Mouse (Mus musculus) heart, embryonic 12.5 days (tissue): ENCODE data around the gene Ccl9. TPM values are rescaled to one million over a fixed set of nuclear protein-coding genes. Genes with fewer than 3 reads are reported as not detected.

Experiments
- ATAC-seq: fragments of 200-750 bp; cut with Nextera tagmentation; 2 replicates; pipeline ENCODE4 v1.8.0; 2017; ENCODE audit warnings: moderate TSS enrichment, moderate library complexity; ENCODE audit not compliant: insufficient number of reproducible peaks, low FRiP score
- H3K27ac ChIP-seq: fragments of 300-500 bp; sonication (generic); 2 replicates; pipeline ENCODE4 v1.5.1; 2016; ENCODE audit warnings: mild to moderate bottlenecking, moderate library complexity; ENCODE audit not compliant: poor library complexity, severe bottlenecking
- H3K27me3 ChIP-seq: fragments of 300-500 bp; sonication (generic); replicated peaks from 2 replicates; pipeline ENCODE4 v1.6.1; 2016; ENCODE audit warnings: mild to moderate bottlenecking, moderate library complexity
- H3K36me3 ChIP-seq: fragments of 300-500 bp; sonication (generic); 2 replicates; pipeline ENCODE4 v1.6.1; 2016; ENCODE audit warnings: mild to moderate bottlenecking, moderate library complexity
- H3K4me1 ChIP-seq: fragments of 300-500 bp; sonication (generic); replicated peaks from 2 replicates; pipeline ENCODE4 v1.6.1; 2016; ENCODE audit warnings: mild to moderate bottlenecking
- H3K4me2 ChIP-seq: fragments of 300-500 bp; sonication (generic); 2 replicates; pipeline ENCODE4 v1.6.1; 2016; ENCODE audit warnings: mild to moderate bottlenecking, moderate library complexity
- H3K4me3 ChIP-seq: fragments of 300-500 bp; sonication (generic); 2 replicates; pipeline ENCODE4 v1.5.1; 2016; ENCODE audit warnings: mild to moderate bottlenecking
- H3K9ac ChIP-seq: fragments of 300-500 bp; sonication (generic); 2 replicates; pipeline ENCODE4 v1.6.1; 2016; ENCODE audit warnings: mild to moderate bottlenecking, moderate library complexity
- H3K9me3 ChIP-seq: fragments of 300-500 bp; sonication (generic); replicated peaks from 2 replicates; pipeline ENCODE4 v1.6.1; 2016; ENCODE audit warnings: mild to moderate bottlenecking, moderate library complexity
- WGBS: fragments of 180-500 bp; shearing (Covaris S2); methylation state at CpG from one replicate; pipeline ENCODE4 v1.1.7; 2016; 5-methylcytosine and 5-hydroxymethylcytosine counted together
- polyA plus RNA-seq: library from polyadenylated mRNA; unstranded; fragments of >200 nt; fragmentation: Nextera tagmentation; extraction: Ambion mirVana; gene quantifications from 2 replicates; pipeline ENCODE4 v1.2.1, GENCODE M21; 2016

Ccl9 gene
- polyA plus RNA-seq, 1 experiment from 2014 or later: 0.66 TPM

GRCm38 (mm10) chr11:83598207-83598837 lies 19.9 kb upstream of the Ccl9 start:
- ATAC-seq: no peak
- Histone ChIP-seq H3K9me3 (no peaks in the 10 kb centered on the region), H3K4me1 (no peaks in the 10 kb centered on the region), H3K4me3 (no peak overlapping the region), H3K27ac (no peak overlapping the region), H3K36me3 (no peaks in the 10 kb centered on the region), H3K27me3 (no peaks in the 10 kb centered on the region), H3K4me2 (no peak overlapping the region), H3K9ac (no peak overlapping the region)
- 80% methylated on average over 3 of the region's 3 CpGs for WGBS

- Histone ChIP-seq H3K9ac (no peak overlapping the region), H3K27ac (no peak overlapping the region), H3K4me1 (no peaks in the 10 kb centered on the region), H3K27me3 (no peaks in the 10 kb centered on the region), H3K36me3 (no peaks in the 10 kb centered on the region), H3K9me3 (no peaks in the 10 kb centered on the region), H3K4me3 (no peak overlapping the region), H3K4me2 (no peak overlapping the region)
- 85% methylated on average over 7 of the region's 7 CpGs for WGBS
- no peak for ATAC-seq
Observed at GRCm38 (mm10) chr11:83597796-83598195, 19.4 kb upstream of the Ccl9 start.

DNA sequence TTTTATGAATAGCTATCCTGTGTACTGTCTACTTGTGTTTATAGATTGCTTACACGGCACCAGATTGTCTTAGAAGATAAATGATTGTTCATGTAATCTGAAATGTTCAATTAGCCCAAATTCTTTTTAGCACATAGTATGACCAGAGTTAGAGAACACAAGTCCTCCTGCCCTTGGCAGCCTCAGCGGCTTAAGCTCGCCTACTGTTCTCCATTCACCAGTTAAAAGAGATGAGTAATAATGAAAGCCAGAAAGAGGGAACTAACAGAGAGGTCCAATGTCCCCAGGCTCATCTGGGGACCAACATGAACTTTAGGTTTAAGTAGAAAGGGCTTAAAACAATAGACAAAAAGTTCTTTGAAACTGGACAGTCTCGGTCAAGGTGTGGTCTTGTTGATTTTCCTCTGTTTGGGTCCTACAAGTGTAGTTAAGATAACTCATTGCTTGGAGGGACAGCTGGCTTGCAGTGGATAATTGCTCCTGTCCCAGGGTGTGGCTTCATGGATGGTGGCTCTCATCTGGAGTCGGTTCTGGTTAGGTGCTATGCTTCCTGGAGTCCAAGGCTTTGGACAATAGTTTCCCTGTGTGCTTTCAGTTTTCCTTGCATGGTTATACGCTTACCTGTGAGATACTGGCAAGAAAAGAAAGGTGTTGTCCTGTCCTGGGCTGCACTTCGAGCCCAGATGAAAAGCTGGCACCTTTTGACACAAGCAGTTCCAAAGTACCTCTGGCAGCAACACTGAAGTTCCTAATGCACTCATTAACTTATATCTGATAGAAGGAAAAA lies 17.4 kb upstream of the Ccl9 start:
- 80% methylated on average over 7 of the region's 7 CpGs for WGBS
- Histone ChIP-seq H3K9me3 (no peaks in the 10 kb centered on the region), H3K4me2 (no peak overlapping the region), H3K4me1 (no peaks in the 10 kb centered on the region), H3K9ac (no peak overlapping the region), H3K36me3 (no peaks in the 10 kb centered on the region), H3K27ac (no peak overlapping the region), H3K4me3 (no peak overlapping the region), H3K27me3 (no peaks in the 10 kb centered on the region)
- ATAC-seq: no peak

DNA sequence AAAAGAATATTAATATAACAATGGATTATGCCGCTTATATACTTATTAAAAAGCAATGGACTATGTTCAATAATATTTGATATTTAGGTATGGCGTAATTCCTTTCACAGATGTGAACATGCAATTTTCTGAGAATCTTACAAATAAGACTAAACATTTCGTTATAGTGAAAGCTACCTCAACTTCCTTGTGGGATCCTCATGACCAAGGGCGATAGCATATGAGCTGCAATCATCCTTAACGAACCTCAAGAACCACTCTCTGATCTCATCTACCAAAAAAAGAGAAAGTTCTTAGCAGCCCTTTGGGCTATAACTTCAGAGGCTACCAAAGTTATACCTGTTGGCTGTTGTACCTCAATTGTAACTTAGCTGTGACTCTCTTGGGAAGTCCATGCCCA lies 15.0 kb upstream of the Ccl9 start:
- H3K9me3 ChIP-seq: no peaks in the 10 kb centered on the region
- no peak overlapping the region for H3K4me3 ChIP-seq
- H3K36me3 ChIP-seq: no peaks in the 10 kb centered on the region
- H3K27ac ChIP-seq: no peak overlapping the region
- WGBS: 79% methylated on average over 5 of the region's 5 CpGs
- no peak overlapping the region for H3K4me2 ChIP-seq
- no peak for ATAC-seq
- 0 out of 2 replicates have a peak, but pooled peaks cover 3% of the 10 kb centered on the region for H3K27me3 ChIP-seq
- no peaks in the 10 kb centered on the region for H3K4me1 ChIP-seq
- no peak overlapping the region for H3K9ac ChIP-seq

GRCm38 (mm10) chr11:83592853-83593252 lies 14.4 kb upstream of the Ccl9 start, which contains the start of gene Ccl6:
Ccl6 (minus strand) TSS chr11:83593087.
- H3K27ac ChIP-seq: no peak within 1 kb of the TSS
- WGBS: 44% methylated on average over 2 of the region's 2 CpGs
- ATAC-seq: no peak
- H3K9ac ChIP-seq: no peak within 1 kb of the TSS
- no peak within 1 kb of the TSS for H3K4me2 ChIP-seq
- H3K36me3 ChIP-seq: no peaks in the 10 kb centered on the region
- H3K27me3 ChIP-seq: 0 out of 2 replicates have a peak, but pooled peaks cover 3% of the 10 kb centered on the region
- H3K9me3 ChIP-seq: no peaks in the 10 kb centered on the region
- no peaks in the 10 kb centered on the region for H3K4me1 ChIP-seq
- no peak within 1 kb of the TSS for H3K4me3 ChIP-seq

- 58% methylated on average over 2 of the region's 2 CpGs for WGBS
- H3K27me3 ChIP-seq: 0 out of 2 replicates have a peak, but pooled peaks cover under 1% of the 10 kb centered on the region
- H3K27ac ChIP-seq: no peak overlapping the region
- H3K9me3 ChIP-seq: no peaks in the 10 kb centered on the region
- no peak for ATAC-seq
- H3K4me1 ChIP-seq: no peaks in the 10 kb centered on the region
- H3K9ac ChIP-seq: no peak overlapping the region
- H3K4me2 ChIP-seq: no peak overlapping the region
- H3K4me3 ChIP-seq: no peak overlapping the region
- H3K36me3 ChIP-seq: no peaks in the 10 kb centered on the region
Observed at GRCm38 (mm10) chr11:83584232-83584631, 5.8 kb upstream of the Ccl9 start.

- no peak overlapping the region for H3K4me3 ChIP-seq
- ATAC-seq: no peak
- H3K4me2 ChIP-seq: no peak overlapping the region
- H3K9me3 ChIP-seq: no peaks in the 10 kb centered on the region
- no peak overlapping the region for H3K9ac ChIP-seq
- H3K27me3 ChIP-seq: no peaks in the 10 kb centered on the region
- no peak overlapping the region for H3K27ac ChIP-seq
- H3K4me1 ChIP-seq: no peaks in the 10 kb centered on the region
- no peaks in the 10 kb centered on the region for H3K36me3 ChIP-seq
Observed at GRCm38 (mm10) chr11:83583450-83583754, 5.0 kb upstream of the Ccl9 start.

GRCm38 (mm10) chr11:83582626-83583449 lies 4.4 kb upstream of the Ccl9 start:
- H3K4me2 ChIP-seq: no peak overlapping the region
- no peak overlapping the region for H3K4me3 ChIP-seq
- WGBS: 43% methylated on average over 4 of the region's 4 CpGs
- no peak overlapping the region for H3K27ac ChIP-seq
- no peaks in the 10 kb centered on the region for H3K4me1 ChIP-seq
- no peak overlapping the region for H3K9ac ChIP-seq
- H3K27me3 ChIP-seq: no peaks in the 10 kb centered on the region
- H3K36me3 ChIP-seq: no peaks in the 10 kb centered on the region
- H3K9me3 ChIP-seq: no peaks in the 10 kb centered on the region
- no peak for ATAC-seq

DNA sequence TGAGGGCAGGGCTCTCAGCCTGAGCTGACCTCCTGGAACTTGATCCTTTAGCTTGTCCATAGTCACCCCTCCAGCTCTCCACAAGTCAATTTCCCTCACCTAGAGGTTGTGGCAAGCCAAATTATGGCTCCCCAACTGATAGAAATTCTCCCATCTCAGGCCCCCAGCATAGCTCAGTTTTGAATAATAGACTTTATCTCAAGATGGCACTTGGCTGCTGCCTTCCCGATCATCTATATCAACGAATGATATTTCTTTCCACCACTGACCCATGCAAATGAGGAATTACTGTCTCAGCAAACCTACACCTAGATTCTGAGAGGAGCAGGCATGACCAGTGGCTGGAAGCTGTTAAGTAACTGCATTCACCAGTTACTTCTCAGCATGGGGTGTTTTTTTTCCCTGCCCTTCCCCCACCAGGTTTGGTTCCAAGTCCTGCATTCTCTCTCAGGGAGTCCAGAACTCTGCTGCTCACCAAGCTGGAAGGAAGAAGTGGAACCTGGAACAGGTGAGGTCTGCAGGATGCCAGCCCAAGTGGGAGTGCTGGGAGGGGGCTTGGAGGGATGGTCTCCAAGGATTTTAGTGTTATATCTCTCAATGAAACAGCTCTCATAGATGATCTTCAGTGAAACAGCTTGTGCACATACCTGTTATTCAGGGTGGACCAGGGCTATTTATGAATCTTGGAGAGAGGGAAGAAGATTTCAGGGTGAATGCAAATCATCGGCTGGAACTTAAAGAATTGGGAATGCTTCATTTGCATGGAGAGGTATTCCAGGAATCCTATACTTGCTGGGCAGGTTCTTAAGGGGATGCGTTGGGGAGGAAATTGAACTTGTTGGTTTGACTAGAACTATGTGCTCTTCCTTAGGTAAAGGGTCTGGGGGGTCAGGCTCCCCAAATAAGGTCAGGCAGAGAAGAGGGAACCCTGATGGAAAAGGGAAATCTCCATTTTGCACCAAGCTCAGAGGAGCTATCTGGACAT lies 3.5 kb upstream of the Ccl9 start:
- H3K9me3 ChIP-seq: no peaks in the 10 kb centered on the region

GRCm38 (mm10) chr11:83580699-83581232 lies 2.3 kb upstream of the Ccl9 start:
- H3K9ac ChIP-seq: no peak overlapping the region
- no peaks in the 10 kb centered on the region for H3K36me3 ChIP-seq
- no peak overlapping the region for H3K4me3 ChIP-seq
- ATAC-seq: no peak
- no peaks in the 10 kb centered on the region for H3K9me3 ChIP-seq
- H3K4me2 ChIP-seq: no peak overlapping the region
- WGBS: 55% methylated on average over 1 of the region's 1 CpGs
- no peak overlapping the region for H3K27ac ChIP-seq
- no peaks in the 10 kb centered on the region for H3K27me3 ChIP-seq
- no peaks in the 10 kb centered on the region for H3K4me1 ChIP-seq

More for the DNA sequence above, 3.5 kb upstream of the Ccl9 start:
- no peak overlapping the region for H3K27ac ChIP-seq
- H3K4me1 ChIP-seq: no peaks in the 10 kb centered on the region
- ATAC-seq: no peak
- no peaks in the 10 kb centered on the region for H3K27me3 ChIP-seq
- WGBS: 74% methylated on average over 4 of the region's 4 CpGs
- no peaks in the 10 kb centered on the region for H3K36me3 ChIP-seq
- H3K9ac ChIP-seq: no peak overlapping the region
- no peak overlapping the region for H3K4me3 ChIP-seq
- no peak overlapping the region for H3K4me2 ChIP-seq
